Mouse (Mus musculus) c-Kit-positive CD71-positive TER-119-positive erythroid progenitor cells, embryonic 14.5 days (primary cell): Measurements from ENCODE around the gene Vmn1r56.
"Not testable (repeated sequence)": the region's sequence is repeated elsewhere in the genome, so short reads cannot be mapped to it uniquely, and the experiment has no call there.

Experiments used
- DNase-seq: peaks from one replicate; pipeline ENCODE4 v3.0.0-alpha.2; 2013; ENCODE audit warnings: low spot score

Vmn1r56 gene

GRCm38 (mm10) chr7:5196647-5197046 is at the start of gene Vmn1r56:
TSS of gene Vmn1r56 (minus strand) at chr7:5196747.
- not testable (repeated sequence) for DNase-seq

- not testable (repeated sequence) for DNase-seq
Measured at GRCm38 (mm10) chr7:5218193-5218592, 21.6 kb upstream of the Vmn1r56 start, which contains the start of gene Vmn1r57. TSS of gene Vmn1r57 (plus strand) at chr7:5218493.

GRCm38 (mm10) chr7:5149570-5149969 is 47.0 kb downstream of the Vmn1r56 start, which contains the start of gene Vmn1r55:
TSS of gene Vmn1r55 (minus strand) at chr7:5149670.
- not testable (repeated sequence) for DNase-seq
